15 mouse cellular contexts compared by ENCODE assay signal in genomic region chr15:82223251-82223650, GRCm38 (mm10). TPM values are rescaled to one million over a fixed set of nuclear protein-coding genes. Genes with fewer than 3 reads are reported as not detected.
DNase-seq lines count a peak whose midpoint lies in the region; ATAC-seq and TF ChIP-seq lines count a peak whose summit lies in the region.
"Had no signal": no experiment of that assay in that cellular context is flagged by ENCODE, and none has a peak within 500 bp of the region (broad histone marks: within the 10 kb centered on the region; RNA-seq: fewer than 3 reads in every experiment).

No protein-coding gene starts in this region.

- TF ChIP-seq EP300 in CH12.LX (IDR thresholded peaks at IDR 0.05; ENCODE audit: low read length), result no peak
- no peak for TF ChIP-seq EP300 in liver, embryonic 14.5 days (IDR thresholded peaks at IDR 0.05; ENCODE audit: low read depth)

- no peak overlapping the region for H3K9ac ChIP-seq in kidney, embryonic 15.5 days
- H3K9ac ChIP-seq in CH12.LX (ENCODE audit: insufficient read depth, low read depth), result peak overlapping the region; percentile 97
- no peak overlapping the region for H3K9ac ChIP-seq in liver, embryonic 14.5 days (replicated peaks)
- H3K9ac ChIP-seq: embryonic facial prominence, embryonic 15.5 days had no signal

- TF ChIP-seq RAD21 in CH12.LX (IDR thresholded peaks at IDR 0.05; ENCODE audit: low read depth, low read length), result no peak

- DNase-seq in kidney, postnatal 25 days, result no peak
- DNase-seq in A20 (ENCODE audit: low read depth, low spot score), result peak; percentile 63
- no peak for DNase-seq in CH12.LX (ENCODE audit: extremely low read depth)
- DNase-seq in liver, embryonic 14.5 days (ENCODE audit: low read depth in 3 of 3, low spot score in 3 of 3), result no peak
- DNase-seq in frontal cortex, postnatal 14 days (ENCODE audit: low spot score in 2 of 2), result no peak
- no peak for DNase-seq in Muller cell, postnatal 12 days (ENCODE audit: inconsistent ontology term)
- DNase-seq: adrenal gland, adult 8-10 months; kidney, adult 8-10 months; lung, postnatal 14 days; thymus, adult 2 months had no signal

- no peaks in the 10 kb centered on the region for H3K36me3 ChIP-seq in kidney, embryonic 15.5 days
- H3K36me3 ChIP-seq in CH12.LX (replicated peaks in 1 of 2; ENCODE audit: control insufficient read depth in 1 of 2, insufficient read depth in 1 of 2, low read length in 1 of 2), result peaks cover 5 to 10% of the 10 kb centered on the region in 2 experiments
- no peaks in the 10 kb centered on the region for H3K36me3 ChIP-seq in liver, embryonic 14.5 days (replicated peaks; ENCODE audit: control insufficient read depth, insufficient read depth, low read depth)
- H3K36me3 ChIP-seq: embryonic facial prominence, embryonic 15.5 days had no signal

- no peak for TF ChIP-seq CTCF in CH12.LX (conservative IDR thresholded peaks at IDR 0.05 in 1 of 2, IDR thresholded peaks at IDR 0.05 in 1 of 2; ENCODE audit: low read depth in 2 of 2, low read length in 2 of 2)
- no peak for TF ChIP-seq CTCF in liver, embryonic 14.5 days (IDR thresholded peaks at IDR 0.05; ENCODE audit: low read depth)

- H3K79me2 ChIP-seq in CH12.LX (replicated peaks; ENCODE audit: control insufficient read depth, extremely low read depth, insufficient read depth, poor library complexity, severe bottlenecking), result peaks cover 18% of the 10 kb centered on the region

- H3K4me1 ChIP-seq in kidney, embryonic 15.5 days, result peaks cover 16% of the 10 kb centered on the region
- peaks cover 27 to 72% of the 10 kb centered on the region in 2 experiments for H3K4me1 ChIP-seq in CH12.LX (ENCODE audit: control insufficient read depth in 1 of 2, insufficient read depth in 2 of 2)
- H3K4me1 ChIP-seq in liver, embryonic 14.5 days (replicated peaks; ENCODE audit: control insufficient read depth in 2 of 2, insufficient read depth in 2 of 2, low read length in 1 of 2), result peaks cover 6 to 13% of the 10 kb centered on the region in 2 experiments

- 0 out of 2 replicates have a peak overlapping the region, but pooled peaks have one; percentile 76 for H3K4me2 ChIP-seq in kidney, embryonic 15.5 days
- peak overlapping the region; percentile 92 for H3K4me2 ChIP-seq in CH12.LX (ENCODE audit: insufficient read depth, low read depth, poor library complexity, severe bottlenecking)
- H3K4me2 ChIP-seq in liver, embryonic 14.5 days (ENCODE audit: low read depth), result peak overlapping the region; percentile 72; the same call in 1 of the 2 replicates

- peak; percentile 66 for TF ChIP-seq POLR2A in CH12.LX (IDR thresholded peaks at IDR 0.05; ENCODE audit: low read depth, low read length)

- WGBS in kidney, embryonic 15.5 days, result 48% methylated on average over 7 of the region's 7 CpGs
- 23% methylated on average over 7 of the region's 7 CpGs for WGBS in liver, embryonic 14.5 days (ENCODE audit: insufficient replicate concordance)

- in situ Hi-C loops in CH12.LX (cut with MboI; ENCODE audit: low pct_ligation_motif_present, low pct_unique_long_range_greater_than_20kb, low sequenced_read_pairs), result no loop called here

- dilution Hi-C loops in CH12.LX (cut with MboI; ENCODE audit: extremely low pct_ligation_motif_present, extremely low pct_unique_long_range_greater_than_20kb, low sequenced_read_pairs), result no loop called here

- H3K27ac ChIP-seq in kidney, embryonic 15.5 days, result no peak overlapping the region
- H3K27ac ChIP-seq in CH12.LX (ENCODE audit: insufficient read depth, low read depth), result peak overlapping the region; percentile 90
- H3K27ac ChIP-seq in liver, embryonic 14.5 days, result no peak overlapping the region
- H3K27ac ChIP-seq: embryonic facial prominence, embryonic 15.5 days had no signal

- ATAC-seq in kidney, embryonic 15.5 days (replicated peaks; ENCODE audit: low FRiP score), result no peak
- no peak for ATAC-seq in liver, embryonic 14.5 days (ENCODE audit: insufficient read depth)

- no peak overlapping the region for H3K4me3 ChIP-seq in kidney, embryonic 15.5 days (replicated peaks)
- H3K4me3 ChIP-seq in CH12.LX (replicated peaks in 1 of 3; ENCODE audit: low read depth in 2 of 3, low read length in 2 of 3, poor library complexity in 1 of 3), result peak overlapping the region; percentile 72 to 89 (median 86)
- H3K4me3 ChIP-seq in liver, embryonic 14.5 days (ENCODE audit: insufficient read depth in 1 of 2, low read depth in 2 of 2, low read length in 2 of 2), result peak overlapping the region in 1 of 2 experiments; percentile 2; a peak in 1 of 4 replicates

- peaks cover 45% of the 10 kb centered on the region for H3K27me3 ChIP-seq in kidney, embryonic 15.5 days
- H3K27me3 ChIP-seq in CH12.LX (replicated peaks), result no peaks in the 10 kb centered on the region
- H3K27me3 ChIP-seq in liver, embryonic 14.5 days (ENCODE audit: control insufficient read depth, insufficient read depth, low read length), result peaks cover 24% of the 10 kb centered on the region

- H3K9me3 ChIP-seq in kidney, embryonic 15.5 days (replicated peaks), result no peaks in the 10 kb centered on the region
- H3K9me3 ChIP-seq in CH12.LX (replicated peaks; ENCODE audit: low read length), result no peaks in the 10 kb centered on the region
- H3K9me3 ChIP-seq in liver, embryonic 14.5 days (ENCODE audit: control insufficient read depth, low read length), result no peaks in the 10 kb centered on the region
- H3K9me3 ChIP-seq: embryonic facial prominence, embryonic 15.5 days had no signal

TF ChIP-seq in CH12.LX, 34 proteins besides CTCF, POLR2A, EP300 and RAD21 (continues in another document):
- TF ChIP-seq ETS1 (conservative IDR thresholded peaks at IDR 0.05; ENCODE audit: low read depth, low read length) (peak; percentile 16; the same call in 1 of the 2 replicates), E2F4 (IDR thresholded peaks at IDR 0.05; ENCODE audit: insufficient replicate concordance, low read depth, low read length) (no peak), HCFC1 (IDR thresholded peaks at IDR 0.05; ENCODE audit: low read depth, low read length) (no peak), USF2 (conservative IDR thresholded peaks at IDR 0.05; ENCODE audit: low read depth, low read length) (peak; percentile 73), BHLHE40 (IDR thresholded peaks at IDR 0.05; ENCODE audit: low read depth, low read length) (peak; percentile 93), ZKSCAN1 (IDR thresholded peaks at IDR 0.05; ENCODE audit: borderline replicate concordance, low read depth, low read length) (no peak), ZMIZ1 (IDR thresholded peaks at IDR 0.05; ENCODE audit: low read depth, low read length) (peak; percentile 17; the same call in 1 of the 2 replicates), USF1 (IDR thresholded peaks at IDR 0.05; ENCODE audit: low read depth, low read length) (peak; percentile 75), TBP (conservative IDR thresholded peaks at IDR 0.05; ENCODE audit: low read depth, low read length) (no peak), KAT2A (IDR thresholded peaks at IDR 0.05; ENCODE audit: insufficient replicate concordance, low read length) (no peak), UBTF (IDR thresholded peaks at IDR 0.05; ENCODE audit: low read depth, low read length) (0 out of 2 replicates have a peak, but pooled peaks have one; percentile 6), POLR2AphosphoS2 (IDR thresholded peaks at IDR 0.05; ENCODE audit: low read depth, low read length) (no peak), JUN (IDR thresholded peaks at IDR 0.05; ENCODE audit: insufficient read depth, low read depth, low read length) (no peak), MEF2A (IDR thresholded peaks at IDR 0.05; ENCODE audit: borderline replicate concordance, low read depth, low read length) (no peak), ELF1 (IDR thresholded peaks at IDR 0.05; ENCODE audit: low read depth, low read length) (peak; percentile 68), CHD1 (IDR thresholded peaks at IDR 0.05; ENCODE audit: low read depth, low read length) (no peak)

RNA-seq across cellular contexts. Expression of gene Tnfrsf13c, which starts 0.9 kb away (rescaled TPM):
- polyA plus RNA-seq in kidney, embryonic 15.5 days (2015; fragmentation: Nextera tagmentation; extraction: Ambion mirVana), result 0.10 TPM in 1 of 2 replicates, not detected in the other
- total RNA-seq in CH12.LX (2012; rRNA removed) (287 and 334 TPM in 2 replicates), CH12.LX (2014; rRNA removed) (188 and 204 TPM in 2 replicates)
- polyA plus RNA-seq in CH12.LX (2012; ENCODE audit: insufficient read length, low read depth), result 219 and 257 TPM in 2 replicates
- 0.54 and 0.66 TPM in 2 replicates for polyA plus RNA-seq in liver, embryonic 14.5 days (2012; rRNA removed)
- 0.14 and 0.58 TPM in 2 replicates for polyA plus RNA-seq in liver, embryonic 14.5 days (2014; fragmentation: Nextera tagmentation; extraction: Ambion mirVana)
- polyA plus RNA-seq: limb, embryonic 11.5 days had no signal

RNA-seq across cellular contexts. Expression of gene Shisa8, which starts 10.6 kb away (rescaled TPM):
- polyA plus RNA-seq in kidney, embryonic 15.5 days (2015; fragmentation: Nextera tagmentation; extraction: Ambion mirVana), result 0.44 and 0.45 TPM in 2 replicates
- total RNA-seq in CH12.LX (2012; rRNA removed) (152 and 159 TPM in 2 replicates), CH12.LX (2014; rRNA removed) (94.6 and 103 TPM in 2 replicates)
- polyA plus RNA-seq in CH12.LX (2012; ENCODE audit: insufficient read length, low read depth), result 64.2 and 83.4 TPM in 2 replicates
- 0.15 and 0.19 TPM in 2 replicates for polyA plus RNA-seq in liver, embryonic 14.5 days (2012; rRNA removed)
- 0.05 and 0.09 TPM in 2 replicates for polyA plus RNA-seq in liver, embryonic 14.5 days (2014; fragmentation: Nextera tagmentation; extraction: Ambion mirVana)

RNA-seq across cellular contexts. Expression of gene Cenpm, which starts 21.3 kb away (rescaled TPM):
- 78.8 and 84.2 TPM in 2 replicates for polyA plus RNA-seq in kidney, embryonic 15.5 days (2015; fragmentation: Nextera tagmentation; extraction: Ambion mirVana)
- 31.5 and 34.2 TPM in 2 replicates for total RNA-seq in CH12.LX (2012; rRNA removed)
- 17.1 and 22.8 TPM in 2 replicates for total RNA-seq in CH12.LX (2014; rRNA removed)
- 39.6 and 44.0 TPM in 2 replicates for polyA plus RNA-seq in CH12.LX (2012; ENCODE audit: insufficient read length, low read depth)
- polyA plus RNA-seq in liver, embryonic 14.5 days (2012; rRNA removed), result 19.1 and 21.6 TPM in 2 replicates
- polyA plus RNA-seq in liver, embryonic 14.5 days (2014; fragmentation: Nextera tagmentation; extraction: Ambion mirVana), result 42.1 and 45.1 TPM in 2 replicates

RNA-seq across cellular contexts. Expression of gene 1500009C09Rik, which starts 28.9 kb away (rescaled TPM):
- 0.10 TPM in 1 of 2 replicates, not detected in the other for polyA plus RNA-seq in kidney, embryonic 15.5 days (2015; fragmentation: Nextera tagmentation; extraction: Ambion mirVana)
- total RNA-seq in CH12.LX (2012; rRNA removed), result not detected in 2 replicates
- total RNA-seq in CH12.LX (2014; rRNA removed), result not detected in 2 replicates
- not detected in 2 replicates for polyA plus RNA-seq in CH12.LX (2012; ENCODE audit: insufficient read length, low read depth)
- 0.02 and 0.11 TPM in 2 replicates for polyA plus RNA-seq in liver, embryonic 14.5 days (2012; rRNA removed)
- polyA plus RNA-seq in liver, embryonic 14.5 days (2014; fragmentation: Nextera tagmentation; extraction: Ambion mirVana), result not detected in 2 replicates
- total RNA-seq: heart, postnatal 25 days had no signal
- polyA plus RNA-seq: embryonic facial prominence, embryonic 15.5 days; gonadal fat pad, adult 2 months; limb, embryonic 11.5 days had no signal

RNA-seq across cellular contexts. Expression of gene Sept3, which starts 51.4 kb away (rescaled TPM):
- 13.6 and 14.0 TPM in 2 replicates for polyA plus RNA-seq in kidney, embryonic 15.5 days (2015; fragmentation: Nextera tagmentation; extraction: Ambion mirVana)
- 0.04 and 0.13 TPM in 2 replicates for total RNA-seq in CH12.LX (2012; rRNA removed)
- not detected in 2 replicates for total RNA-seq in CH12.LX (2014; rRNA removed)
- 0.07 TPM in 1 of 2 replicates, not detected in the other for polyA plus RNA-seq in CH12.LX (2012; ENCODE audit: insufficient read length, low read depth)
- 0.12 and 0.61 TPM in 2 replicates for polyA plus RNA-seq in liver, embryonic 14.5 days (2012; rRNA removed)
- polyA plus RNA-seq in liver, embryonic 14.5 days (2014; fragmentation: Nextera tagmentation; extraction: Ambion mirVana), result 0.09 TPM in 1 of 2 replicates, not detected in the other

Comparison
In these comparisons a context has a peak if more than half of its experiments do, and no peak if none do; other contexts are left out.
1. RNA of gene Tnfrsf13c, which starts 0.9 kb away (polyA plus RNA-seq): 219 to 257 TPM in CH12.LX; 0.14 to 0.66 TPM in liver, embryonic 14.5 days and 0.10 TPM in kidney, embryonic 15.5 days; every median in the first group is over 100 times any median in the second.
2. RNA of gene Shisa8, which starts 10.6 kb away (polyA plus RNA-seq): 64.2 to 83.4 TPM in CH12.LX; 0.44 to 0.45 TPM in kidney, embryonic 15.5 days and 0.05 to 0.19 TPM in liver, embryonic 14.5 days; every median in the first group is over 10 times any median in the second.
3. Peak in every context shown above with its lines, with median percentiles within 50 percentile points of each other: H3K4me2 ChIP-seq.